Mouse (Mus musculus) embryonic facial prominence, embryonic 13.5 days (tissue): ENCODE results near the gene Gm10842. TPM values are rescaled to one million over a fixed set of nuclear protein-coding genes. Genes with fewer than 3 reads are reported as not detected.

Experiments used
- ATAC-seq: fragments of 200-750 bp; cut with Nextera tagmentation; 2 replicates; pipeline ENCODE4 v1.8.0; 2017; ENCODE audit warnings: low read depth; ENCODE audit not compliant: insufficient number of reproducible peaks, insufficient read depth, low FRiP score, low TSS enrichment
- H3K27ac ChIP-seq: fragments of 300-500 bp; sonication (generic); 2 replicates; pipeline ENCODE4 v1.5.1; 2015; ENCODE audit warnings: moderate library complexity, mild to moderate bottlenecking, inconsistent platforms
- H3K27me3 ChIP-seq: fragments of 300-500 bp; sonication (generic); 2 replicates; pipeline ENCODE4 v1.6.1; 2015; ENCODE audit warnings: mild to moderate bottlenecking, inconsistent platforms
- H3K36me3 ChIP-seq: fragments of 300-500 bp; sonication (generic); 2 replicates; pipeline ENCODE4 v1.6.1; 2015; ENCODE audit warnings: mild to moderate bottlenecking, inconsistent platforms
- H3K4me1 ChIP-seq: fragments of 300-500 bp; sonication (generic); 2 replicates; pipeline ENCODE4 v1.6.1; 2015; ENCODE audit warnings: inconsistent platforms
- H3K4me2 ChIP-seq: fragments of 300-500 bp; sonication (generic); 2 replicates; pipeline ENCODE4 v1.6.1; 2015; ENCODE audit warnings: moderate library complexity, mild to moderate bottlenecking, inconsistent platforms
- H3K4me3 ChIP-seq: fragments of 300-500 bp; sonication (generic); 2 replicates; pipeline ENCODE4 v1.5.1; 2015; ENCODE audit warnings: mild to moderate bottlenecking, inconsistent platforms
- H3K9ac ChIP-seq: fragments of 300-500 bp; sonication (generic); 2 replicates; pipeline ENCODE4 v1.6.1; 2015; ENCODE audit warnings: mild to moderate bottlenecking, inconsistent platforms
- H3K9me3 ChIP-seq: fragments of 300-500 bp; sonication (generic); 2 replicates; pipeline ENCODE4 v1.6.1; 2016; ENCODE audit warnings: inconsistent platforms
- WGBS: fragments of 180-500 bp; shearing (Covaris S2); methylation state at CpG from one replicate; pipeline ENCODE4 v1.1.7; 2015; ENCODE audit warnings: mixed read lengths; 5-methylcytosine and 5-hydroxymethylcytosine counted together
- polyA plus RNA-seq: library from polyadenylated mRNA; unstranded; fragments of >200 nt; fragmentation: Nextera tagmentation; extraction: Ambion mirVana; gene quantifications from 2 replicates; pipeline ENCODE4 v1.2.1, GENCODE M21; 2015

Gene Gm10842
- polyA plus RNA-seq, 1 experiment from 2014 or later: not detected

DNA sequence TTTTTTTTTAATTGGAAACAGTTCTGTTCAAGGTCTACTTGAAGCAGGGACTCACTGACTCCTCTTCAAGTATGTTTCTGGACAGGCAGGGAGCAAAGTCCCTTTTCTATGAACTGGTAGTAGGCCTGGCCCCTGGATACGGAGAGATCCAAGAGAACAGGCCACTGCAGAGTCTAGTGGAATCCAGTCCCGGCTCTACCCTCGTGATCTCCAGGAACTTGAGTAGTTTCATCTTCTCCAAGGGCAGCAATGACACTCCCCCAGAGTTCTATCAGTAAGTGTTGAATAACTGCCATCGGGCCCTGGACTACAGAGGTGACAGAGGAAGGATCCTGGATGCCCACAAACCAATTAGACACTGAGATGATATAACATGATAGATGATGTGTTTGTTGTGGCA lies 9.2 kb downstream of the Gm10842 start:
- H3K9me3 ChIP-seq: no peaks in the 10 kb centered on the region
- no peak overlapping the region for H3K4me2 ChIP-seq
- no peak for ATAC-seq
- H3K4me1 ChIP-seq: peaks cover 25% of the 10 kb centered on the region
- no peak overlapping the region for H3K9ac ChIP-seq
- H3K27ac ChIP-seq: no peak overlapping the region
- no peak overlapping the region for H3K4me3 ChIP-seq
- peaks cover 2% of the 10 kb centered on the region for H3K27me3 ChIP-seq
- 34% methylated on average over 4 of the region's 4 CpGs for WGBS
- no peaks in the 10 kb centered on the region for H3K36me3 ChIP-seq

DNA sequence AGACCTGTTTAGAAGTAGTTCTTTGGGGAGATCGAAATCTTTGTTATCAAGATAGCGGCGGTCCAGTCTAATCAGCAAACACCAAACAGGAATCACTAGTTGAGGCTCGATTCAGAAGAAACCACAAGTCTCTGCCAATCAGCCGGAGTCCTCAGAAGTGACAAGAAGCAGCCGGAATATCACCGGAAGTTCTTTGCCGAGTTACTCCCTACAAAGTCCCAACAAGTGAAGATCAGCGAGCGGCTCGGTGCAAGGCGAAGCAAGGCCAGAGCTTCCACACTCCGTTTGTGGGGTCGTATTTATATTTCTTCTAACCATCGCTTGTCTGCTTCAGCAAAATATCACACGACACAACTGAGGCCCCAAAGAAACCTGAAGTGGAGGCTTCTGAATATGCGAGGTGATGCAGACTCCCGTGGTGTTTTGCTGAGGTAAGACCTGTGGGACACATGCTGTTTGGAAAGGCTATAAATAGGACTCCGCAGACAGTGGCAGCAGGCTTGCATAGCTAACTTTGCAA lies 10.1 kb downstream of the Gm10842 start:
- Histone ChIP-seq H3K27me3 (peaks cover 2% of the 10 kb centered on the region; the same call in 1 of the 2 replicates), H3K9me3 (0 out of 2 replicates have a peak, but pooled peaks cover under 1% of the 10 kb centered on the region), H3K36me3 (no peaks in the 10 kb centered on the region), H3K4me2 (no peak overlapping the region), H3K4me3 (no peak overlapping the region), H3K27ac (no peak overlapping the region), H3K4me1 (peaks cover 25% of the 10 kb centered on the region), H3K9ac (no peak overlapping the region)
- ATAC-seq: no peak
- WGBS: 81% methylated on average over 19 of the region's 19 CpGs

DNA sequence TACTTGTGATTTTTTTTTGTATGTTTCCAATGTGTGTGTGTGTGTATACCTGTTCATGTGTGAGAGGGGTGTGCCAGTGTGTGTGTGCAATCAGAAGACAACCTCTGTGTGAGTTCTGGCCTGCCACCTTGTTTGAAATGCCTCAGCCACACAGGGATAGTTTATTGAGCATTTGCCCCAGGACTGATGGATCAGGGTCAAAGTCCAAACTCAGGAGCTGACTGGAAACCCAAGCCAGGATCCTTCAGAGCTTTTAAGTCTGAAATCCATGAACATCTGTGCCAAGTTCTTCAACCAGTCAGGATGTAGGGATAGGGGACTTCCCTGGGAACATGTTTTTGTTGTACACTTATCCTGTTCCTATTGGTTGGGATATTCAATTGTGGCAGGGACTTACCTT lies 11.4 kb downstream of the Gm10842 start:
- H3K36me3 ChIP-seq: no peaks in the 10 kb centered on the region
- no peak overlapping the region for H3K27ac ChIP-seq
- H3K9ac ChIP-seq: no peak overlapping the region
- no peak for ATAC-seq
- H3K4me2 ChIP-seq: no peak overlapping the region
- no peaks in the 10 kb centered on the region for H3K27me3 ChIP-seq
- H3K4me1 ChIP-seq: peaks cover 18% of the 10 kb centered on the region
- no peak overlapping the region for H3K4me3 ChIP-seq
- peaks cover 7% of the 10 kb centered on the region; the same call in 1 of the 2 replicates for H3K9me3 ChIP-seq

DNA sequence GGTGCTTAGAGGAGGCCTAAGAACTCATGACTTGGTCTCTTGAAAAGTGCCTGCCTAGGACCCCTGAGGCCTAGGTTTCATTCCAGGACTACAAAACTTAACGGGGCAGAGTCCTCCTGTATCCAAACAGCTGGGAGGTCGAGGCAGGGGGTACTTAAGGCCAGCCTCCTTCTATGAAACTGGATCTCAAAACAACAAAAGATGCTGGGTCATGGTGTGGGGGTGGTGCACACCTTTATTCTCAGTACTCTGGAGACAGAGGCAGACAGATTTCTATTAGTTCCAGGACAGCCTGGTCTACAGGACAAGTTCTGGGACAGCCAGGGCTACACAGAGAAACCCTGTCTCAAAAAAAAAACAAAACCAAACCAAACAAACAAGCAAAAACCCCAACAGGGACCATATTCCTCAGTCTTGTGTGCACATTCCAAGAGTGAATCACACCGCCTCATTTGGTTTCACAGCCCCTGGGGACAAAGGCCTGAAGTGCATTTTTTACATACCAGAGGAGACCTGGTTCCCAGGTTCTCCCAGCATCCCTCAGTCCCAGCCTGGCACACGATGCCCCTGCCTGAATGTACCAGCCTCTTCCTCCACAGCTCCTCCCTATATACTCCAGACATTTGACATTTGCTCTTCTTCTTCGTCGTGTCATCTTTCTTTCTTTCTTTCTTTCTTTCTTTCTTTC lies 13.1 kb downstream of the Gm10842 start:
- no peaks in the 10 kb centered on the region for H3K27me3 ChIP-seq
- H3K4me2 ChIP-seq: no peak overlapping the region
- peaks cover 15% of the 10 kb centered on the region for H3K9me3 ChIP-seq
- no peak overlapping the region for H3K4me3 ChIP-seq
- WGBS: 48% methylated on average over 6 of the region's 6 CpGs
- peaks cover 8% of the 10 kb centered on the region; the same call in 1 of the 2 replicates for H3K4me1 ChIP-seq
- no peaks in the 10 kb centered on the region for H3K36me3 ChIP-seq
- H3K27ac ChIP-seq: no peak overlapping the region
- no peak for ATAC-seq
- no peak overlapping the region for H3K9ac ChIP-seq

DNA sequence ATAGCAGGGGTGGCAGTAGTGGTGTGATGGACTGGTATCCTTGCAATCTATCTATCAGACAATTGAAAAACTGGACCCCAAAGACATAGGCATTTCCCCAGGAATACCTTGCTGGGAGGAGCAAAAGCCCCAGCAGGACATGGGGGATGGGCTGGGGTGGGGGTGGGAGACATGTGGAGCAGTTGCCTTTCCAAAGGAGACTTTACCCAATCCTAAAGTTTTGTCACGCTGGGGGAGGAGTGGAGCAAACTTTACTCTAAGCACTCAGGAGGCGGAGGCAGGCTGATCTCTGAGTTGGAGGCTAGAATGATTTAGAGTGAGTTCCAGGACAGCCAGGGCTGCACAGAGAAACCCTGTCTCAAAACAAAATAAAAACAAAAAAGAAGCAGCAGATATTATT lies 14.7 kb downstream of the Gm10842 start:
- Histone ChIP-seq H3K4me3 (no peak overlapping the region), H3K4me2 (no peak overlapping the region), H3K9me3 (peaks cover 28% of the 10 kb centered on the region), H3K27me3 (no peaks in the 10 kb centered on the region), H3K27ac (no peak overlapping the region), H3K9ac (no peak overlapping the region), H3K36me3 (no peaks in the 10 kb centered on the region), H3K4me1 (no peaks in the 10 kb centered on the region)
- WGBS: 90% methylated on average over 2 of the region's 2 CpGs
- no peak for ATAC-seq

DNA sequence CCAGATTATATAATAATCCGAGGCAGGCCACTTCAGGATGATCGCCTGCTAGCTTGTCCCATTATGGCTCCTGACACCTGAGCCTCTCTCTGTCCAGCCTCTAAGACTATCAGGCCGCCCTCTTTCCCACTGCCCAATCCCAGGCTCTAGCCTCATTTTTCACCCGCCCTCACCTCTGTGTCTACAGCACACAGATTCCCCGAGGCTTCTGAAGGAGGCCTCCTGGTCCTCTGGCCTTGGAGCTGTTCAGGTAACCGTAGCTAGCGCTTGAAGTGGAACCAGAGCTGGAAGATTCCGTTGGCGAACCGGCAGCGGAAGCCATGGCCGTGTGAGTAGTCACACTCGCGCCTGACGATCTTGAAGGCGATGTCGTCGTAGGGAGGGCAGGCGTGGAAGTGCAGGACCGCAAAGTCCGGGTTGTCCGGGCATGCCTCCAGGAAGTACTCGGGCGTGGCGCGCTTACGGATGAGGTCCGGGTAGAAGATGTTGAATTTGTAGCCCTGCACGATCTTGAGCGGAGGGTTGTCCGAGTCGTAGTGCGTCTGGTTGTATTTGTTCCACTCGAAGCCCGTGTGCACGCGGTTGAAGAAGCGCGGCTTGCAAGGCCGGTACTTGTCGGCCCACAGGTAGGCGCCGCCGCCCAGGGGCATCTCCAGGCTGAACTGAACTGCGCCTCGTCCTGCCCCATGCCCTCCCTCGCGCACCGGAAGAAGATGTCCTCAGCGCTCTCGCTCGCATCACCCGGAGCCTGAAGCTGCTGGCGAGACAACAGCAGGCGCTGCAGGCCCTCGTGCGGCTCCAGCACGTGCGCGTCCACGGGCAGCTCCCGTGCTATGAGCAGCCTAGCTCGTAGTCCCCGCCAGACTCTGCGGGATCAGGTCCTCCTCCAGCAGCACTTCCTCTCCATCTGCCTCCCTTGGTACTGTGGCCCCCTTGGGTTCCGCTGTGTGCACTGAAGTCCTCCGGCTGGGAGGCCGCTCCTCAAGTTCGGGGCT lies 18.1 kb downstream of the Gm10842 start:
- Histone ChIP-seq H3K4me3 (no peak overlapping the region), H3K36me3 (no peaks in the 10 kb centered on the region), H3K27ac (no peak overlapping the region), H3K4me2 (no peak overlapping the region), H3K4me1 (no peaks in the 10 kb centered on the region), H3K9ac (no peak overlapping the region), H3K9me3 (peaks cover 28% of the 10 kb centered on the region), H3K27me3 (no peaks in the 10 kb centered on the region)
- no peak for ATAC-seq
- WGBS: 87% methylated on average over 69 of the region's 69 CpGs

DNA sequence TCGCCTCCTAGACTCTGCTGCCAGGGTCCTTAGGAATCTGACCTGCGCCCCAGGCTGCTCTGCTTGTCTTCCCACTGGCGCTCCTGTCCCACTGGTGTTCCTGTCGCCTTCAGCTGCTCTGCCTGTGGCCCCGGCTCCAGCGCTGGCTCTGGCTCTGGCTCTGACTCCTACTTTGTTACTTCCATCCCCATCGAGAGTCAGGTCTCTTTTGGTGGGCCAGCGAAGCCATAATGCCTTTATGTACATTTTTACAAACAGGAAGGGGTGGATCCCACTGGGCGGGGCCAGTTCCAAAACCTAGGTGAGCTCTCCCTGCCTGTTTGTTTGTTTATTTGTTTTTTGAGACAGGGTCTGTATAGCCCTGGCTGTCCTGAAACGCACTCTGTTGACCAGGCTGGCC lies 20.1 kb downstream of the Gm10842 start:
- no peak for ATAC-seq
- H3K9me3 ChIP-seq: peaks cover 27% of the 10 kb centered on the region
- no peak overlapping the region for H3K4me2 ChIP-seq
- H3K36me3 ChIP-seq: no peaks in the 10 kb centered on the region
- H3K27me3 ChIP-seq: no peaks in the 10 kb centered on the region
- 89% methylated on average over 10 of the region's 10 CpGs for WGBS
- H3K9ac ChIP-seq: no peak overlapping the region
- H3K4me3 ChIP-seq: no peak overlapping the region
- no peaks in the 10 kb centered on the region for H3K4me1 ChIP-seq
- H3K27ac ChIP-seq: no peak overlapping the region

DNA sequence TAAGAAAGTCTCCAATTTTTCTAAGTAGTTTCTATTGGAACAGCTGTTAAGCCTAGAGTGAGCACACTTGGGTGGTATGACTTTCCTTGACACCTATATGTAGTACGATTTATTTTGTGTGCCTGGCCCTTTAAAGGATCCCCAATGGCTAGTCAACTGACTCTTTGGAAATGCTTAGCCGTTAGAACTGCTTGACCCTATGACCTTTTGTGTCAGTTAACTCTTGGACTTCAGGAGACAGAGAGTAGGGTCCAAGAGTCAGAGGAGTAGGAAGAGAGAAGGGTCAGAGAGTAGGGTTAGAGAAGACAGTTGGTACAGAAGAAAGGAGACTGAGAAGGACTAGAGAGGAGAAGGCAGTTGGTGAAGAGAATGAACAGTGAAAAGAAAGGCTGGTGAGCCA lies 31.8 kb downstream of the Gm10842 start, which contains the start of gene Tlk2:
Gene Tlk2, plus strand, starts transcription at position 292 of the 400 bp plus-strand sequence.
- ATAC-seq: no peak
- Histone ChIP-seq H3K36me3 (peaks cover 15% of the 10 kb centered on the region), H3K27ac (no peak within 1 kb of the TSS; the same call in 1 of the 2 replicates), H3K4me3 (peak within 1 kb of the TSS; percentile 92), H3K4me1 (peaks cover 22% of the 10 kb centered on the region), H3K27me3 (no peaks in the 10 kb centered on the region), H3K9ac (no peak within 1 kb of the TSS), H3K9me3 (no peaks in the 10 kb centered on the region), H3K4me2 (peak within 1 kb of the TSS; percentile 82)
- 33% methylated on average over 2 of the region's 2 CpGs for WGBS

DNA sequence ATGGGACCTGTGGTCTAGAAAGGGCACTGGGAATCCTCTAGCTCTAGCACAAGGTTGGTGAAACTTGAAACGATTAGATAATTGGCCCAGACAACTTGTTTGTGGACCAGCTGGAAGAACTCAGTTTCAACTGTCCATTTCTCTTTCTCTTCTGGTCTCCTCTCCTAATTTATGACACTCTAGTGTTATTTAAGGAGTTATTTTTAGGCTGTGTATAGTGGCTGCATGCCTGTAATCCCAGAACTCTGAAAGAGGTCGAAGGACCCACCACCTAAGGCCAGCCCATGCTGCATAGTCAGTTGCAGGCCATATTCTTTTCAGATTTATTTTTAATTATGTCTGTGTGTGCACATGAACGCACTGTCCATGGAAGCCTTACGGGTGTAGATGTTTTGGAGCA lies 32.8 kb downstream of the Gm10842 start:
- H3K27ac ChIP-seq: no peak overlapping the region; the same call in 1 of the 2 replicates

DNA sequence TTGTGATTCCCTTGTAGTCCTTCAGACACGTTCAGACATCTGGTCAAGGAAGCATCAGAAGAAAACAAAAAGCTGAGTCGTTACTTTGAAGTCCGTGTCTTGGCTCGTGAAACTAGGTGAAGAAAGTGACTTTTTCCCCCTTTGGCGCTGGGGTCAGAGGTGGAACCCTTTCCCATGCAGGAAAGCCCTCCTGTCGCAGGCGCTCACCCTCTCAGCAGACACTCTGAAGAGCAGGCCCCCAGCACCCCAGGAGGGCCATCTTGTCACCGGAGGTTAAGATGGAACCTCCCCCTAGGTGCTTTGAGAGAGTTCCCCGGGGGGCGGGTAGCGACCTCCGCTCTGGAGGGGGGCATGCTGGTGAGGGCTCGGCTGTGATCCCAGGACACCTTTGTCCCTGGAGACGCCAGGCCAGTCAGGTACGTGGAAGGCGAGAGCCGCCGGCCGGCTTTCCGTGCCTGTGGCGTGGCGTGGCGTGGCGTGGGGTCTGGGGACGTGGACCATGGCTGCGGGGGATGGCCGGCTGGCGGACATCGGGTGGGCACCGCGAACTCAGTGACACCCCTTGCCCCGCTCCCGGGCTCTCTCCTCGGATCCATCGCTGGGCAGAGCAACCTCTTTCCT lies 33.9 kb downstream of the Gm10842 start:
- Histone ChIP-seq H3K9ac (peak overlapping the region; percentile 93), H3K27me3 (no peaks in the 10 kb centered on the region), H3K4me3 (peak overlapping the region; percentile 92), H3K4me2 (peak overlapping the region; percentile 82), H3K27ac (peak overlapping the region; percentile 93), H3K9me3 (no peaks in the 10 kb centered on the region), H3K36me3 (peaks cover 29% of the 10 kb centered on the region), H3K4me1 (peaks cover 26% of the 10 kb centered on the region)
- peak; percentile 52 for ATAC-seq
- under 1% methylated on average over 35 of the region's 35 CpGs for WGBS

More for the DNA sequence above, 32.8 kb downstream of the Gm10842 start:
- H3K9me3 ChIP-seq: no peaks in the 10 kb centered on the region
- H3K4me3 ChIP-seq: peak overlapping the region; percentile 92
- 83% methylated on average over 4 of the region's 4 CpGs for WGBS
- peaks cover 20% of the 10 kb centered on the region for H3K36me3 ChIP-seq
- H3K4me1 ChIP-seq: peaks cover 26% of the 10 kb centered on the region
- no peak overlapping the region for H3K9ac ChIP-seq
- H3K27me3 ChIP-seq: no peaks in the 10 kb centered on the region
- no peak for ATAC-seq
- H3K4me2 ChIP-seq: peak overlapping the region; percentile 82

DNA sequence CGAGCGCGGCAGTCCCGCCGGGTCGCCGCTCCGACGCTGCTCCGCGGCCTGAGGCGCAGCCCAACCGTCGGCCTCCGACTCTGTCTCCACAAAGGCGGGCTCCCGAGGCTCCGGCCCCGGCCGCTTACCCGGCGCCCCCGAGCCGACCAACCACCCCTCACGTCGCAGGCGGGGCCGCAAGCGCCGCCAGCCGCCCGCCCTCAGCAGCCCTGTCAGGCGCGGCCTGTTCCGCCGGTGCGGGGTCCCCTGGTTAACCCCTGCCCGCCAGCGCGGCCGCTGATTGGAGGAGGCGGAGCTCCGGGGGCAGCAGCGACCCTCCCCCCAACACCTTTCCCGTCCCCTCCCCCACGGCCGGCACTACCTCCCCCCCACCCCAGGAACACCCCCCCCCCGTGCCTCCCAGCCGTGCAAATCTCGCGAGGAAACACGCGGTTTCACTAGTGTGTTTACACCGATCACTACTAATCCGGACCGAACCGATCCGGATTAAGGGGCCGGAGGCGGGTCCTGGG lies 34.5 kb downstream of the Gm10842 start:
- ATAC-seq: peak; percentile 97
- under 1% methylated on average over 47 of the region's 60 CpGs for WGBS
- Histone ChIP-seq H3K27me3 (no peaks in the 10 kb centered on the region), H3K4me2 (peak overlapping the region; percentile 82), H3K4me3 (peak overlapping the region; percentile 92), H3K4me1 (peaks cover 26% of the 10 kb centered on the region), H3K9me3 (no peaks in the 10 kb centered on the region), H3K9ac (peak overlapping the region; percentile 99), H3K27ac (peak overlapping the region; percentile 95), H3K36me3 (peaks cover 35% of the 10 kb centered on the region)
